Mouse (Mus musculus) liver, embryonic 14.5 days (tissue): Measurements from ENCODE around the gene Atp13a2.

Experiments used
- CTCF ChIP-seq: IDR thresholded peaks from 2 replicates; pipeline ENCODE4 v1.5.1; 2016; ENCODE audit warnings: antibody characterized with exemption, low read depth, control low read depth
- EP300 ChIP-seq: IDR thresholded peaks from 2 replicates; pipeline ENCODE4 v1.6.1; 2016; ENCODE audit warnings: antibody characterized with exemption, low read depth

- no peak for TF ChIP-seq CTCF
- TF ChIP-seq EP300 = no peak
Observed at GRCm38 (mm10) chr4:140982808-140983207, 3.9 kb upstream of the Atp13a2 start.
